Mouse (Mus musculus) liver, embryonic 14.5 days (tissue): ENCODE data around the gene Rab3il1. TPM values are rescaled to one million over a fixed set of nuclear protein-coding genes. Genes with fewer than 3 reads are reported as not detected.
A peak's percentile ranks its signal among the peaks of the same experiment; 100 is the strongest.

Experiments
- ATAC-seq: fragments of 200-750 bp; cut with Nextera tagmentation; 2 replicates; pipeline ENCODE4 v1.8.0; 2017; ENCODE audit warnings: moderate number of reproducible peaks, mild to moderate bottlenecking, moderate library complexity; ENCODE audit not compliant: insufficient read depth
- DNase-seq, 3 experiments: peaks; one replicate each; pipeline ENCODE4 v3.0.0-alpha.2; 2012 to 2013; ENCODE audit warnings: low read depth in 3 of 3, low spot score in 3 of 3
- H3K27ac ChIP-seq: fragments of 300-500 bp; sonication (generic); 2 replicates; pipeline ENCODE4 v1.5.1; 2014; ENCODE audit warnings: moderate library complexity, mild to moderate bottlenecking, control low read depth, inconsistent platforms
- H3K27me3 ChIP-seq: fragments of 300-500 bp; sonication (generic); 2 replicates; pipeline ENCODE4 v1.6.1; 2014; ENCODE audit warnings: mild to moderate bottlenecking, low read length, moderate library complexity; ENCODE audit not compliant: control insufficient read depth, insufficient read depth
- H3K36me3 ChIP-seq: fragments of 300-500 bp; sonication (generic); replicated peaks from 2 replicates; pipeline ENCODE4 v1.6.1; 2014; ENCODE audit warnings: low read depth; ENCODE audit not compliant: control insufficient read depth, insufficient read depth
- H3K4me1 ChIP-seq, 2 experiments: fragments of 200-500 bp in 1 of 2; fragments of 300-500 bp in 1 of 2; sonication (generic) in 1 of 2; replicated peaks; 2 replicates each; pipeline ENCODE4 v1.6.1; 2012 to 2014; ENCODE audit warnings: antibody characterized with exemption in 1 of 2, inconsistent platforms in 1 of 2, low read length in 1 of 2; ENCODE audit not compliant: control insufficient read depth in 2 of 2, insufficient read depth in 2 of 2
- H3K4me2 ChIP-seq: fragments of 300-500 bp; sonication (generic); 2 replicates; pipeline ENCODE4 v1.6.1; 2014; ENCODE audit warnings: low read depth, mild to moderate bottlenecking, control low read depth, moderate library complexity
- H3K4me3 ChIP-seq, 2 experiments: fragments of 200-500 bp in 1 of 2; fragments of 300-500 bp in 1 of 2; sonication (generic) in 1 of 2; 2 replicates each; pipeline ENCODE4 v1.5.1; 2012 to 2014; ENCODE audit warnings: low read depth in 2 of 2, low read length in 2 of 2, mild to moderate bottlenecking in 2 of 2, control low read depth in 1 of 2, inconsistent platforms in 1 of 2, moderate library complexity in 1 of 2; ENCODE audit not compliant: insufficient read depth in 1 of 2
- H3K9ac ChIP-seq: fragments of 300-500 bp; sonication (generic); replicated peaks from 2 replicates; pipeline ENCODE4 v1.6.1; 2014; ENCODE audit warnings: mild to moderate bottlenecking, control low read depth, moderate library complexity
- H3K9me3 ChIP-seq: fragments of 300-500 bp; sonication (generic); 2 replicates; pipeline ENCODE4 v1.6.1; 2016; ENCODE audit warnings: low read length, mixed read lengths; ENCODE audit not compliant: control insufficient read depth
- CTCF ChIP-seq: IDR thresholded peaks from 2 replicates; pipeline ENCODE4 v1.5.1; 2016; ENCODE audit warnings: antibody characterized with exemption, low read depth, control low read depth
- EP300 ChIP-seq: IDR thresholded peaks from 2 replicates; pipeline ENCODE4 v1.6.1; 2016; ENCODE audit warnings: antibody characterized with exemption, low read depth
- WGBS: fragments of 180-500 bp; shearing (Covaris S2); extraction: QIAGEN DNeasy Blood & Tissue Kit; methylation state at CpG from one replicate; pipeline ENCODE4 v1.1.7; 2014; ENCODE audit not compliant: insufficient replicate concordance; 5-methylcytosine and 5-hydroxymethylcytosine counted together
- polyA plus RNA-seq, 2 experiments: library from polyadenylated mRNA; depleted of rRNA in 1 of 2; stranded (reverse) in 1 of 2; unstranded in 1 of 2; fragments of >200 nt; fragmentation: Nextera tagmentation in 1 of 2; extraction: Ambion mirVana in 1 of 2; gene quantifications; 2 replicates each; pipeline versions ENCODE4 v1.2.1 to v1.2.3; 2012 to 2014

The Rab3il1 gene
- polyA plus RNA-seq, 2 experiments: 122 to 240 TPM

DNA sequence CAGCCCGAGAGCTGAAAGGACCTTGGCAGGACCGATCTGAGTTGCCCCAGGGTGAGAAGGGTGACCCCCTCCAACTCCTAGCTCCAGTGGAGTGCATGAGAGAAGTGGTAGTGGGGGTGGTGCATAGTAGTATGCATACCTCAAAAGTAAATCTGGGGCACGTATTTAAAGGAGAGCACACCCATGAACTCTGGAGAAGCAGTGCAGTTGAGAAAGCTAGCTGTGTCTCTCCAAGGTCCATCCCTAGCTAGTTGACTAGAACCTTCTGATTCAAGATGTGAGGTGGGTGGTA is 17.0 kb downstream of the Rab3il1 start:
- H3K27ac ChIP-seq: peak overlapping the region; percentile 40
- WGBS: 5% methylated on average over 3 of the region's 3 CpGs
- no peak for ATAC-seq
- peak overlapping the region; percentile 61 to 96 for H3K4me3 ChIP-seq
- no peak for DNase-seq
- peak overlapping the region; percentile 100 for H3K4me2 ChIP-seq
- peaks cover 35 to 71% of the 10 kb centered on the region in 2 experiments for H3K4me1 ChIP-seq
- peaks cover 37% of the 10 kb centered on the region for H3K36me3 ChIP-seq
- H3K9ac ChIP-seq: peak overlapping the region; percentile 69
- TF ChIP-seq EP300: no peak
- no peak for TF ChIP-seq CTCF
- no peaks in the 10 kb centered on the region for H3K27me3 ChIP-seq
- H3K9me3 ChIP-seq: no peaks in the 10 kb centered on the region

DNA sequence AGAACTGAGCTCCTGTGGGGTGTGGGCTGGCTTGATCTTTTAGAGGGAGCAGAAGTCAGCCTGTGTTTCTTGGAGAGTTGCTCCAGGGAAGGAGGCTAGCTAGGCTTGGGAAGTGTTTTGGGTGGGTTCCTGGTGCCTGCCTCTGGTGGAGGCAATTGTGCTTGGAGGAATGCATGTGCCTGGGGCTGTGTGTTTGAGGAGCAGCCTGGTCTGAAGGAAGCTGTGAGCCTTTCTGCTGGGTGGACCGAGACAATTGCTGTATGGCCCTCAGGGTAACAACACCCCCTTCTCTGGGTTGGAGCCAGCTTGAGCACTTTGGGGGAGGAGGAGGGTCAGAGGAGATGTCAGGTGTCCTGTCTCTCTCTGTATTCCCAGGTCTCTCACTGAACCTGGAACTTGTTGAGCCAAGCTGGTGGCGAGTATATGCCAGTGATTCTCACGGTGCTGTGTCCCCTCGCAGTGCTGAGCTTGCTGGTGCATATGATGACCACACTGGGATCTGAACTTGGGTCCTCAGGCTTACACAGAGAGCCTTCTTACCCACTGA is 17.8 kb downstream of the Rab3il1 start:
- Histone ChIP-seq H3K36me3 (peaks cover 45% of the 10 kb centered on the region), H3K27ac (no peak overlapping the region), H3K9me3 (no peaks in the 10 kb centered on the region), H3K4me3 (peak overlapping the region; percentile 61 to 96), H3K4me2 (peak overlapping the region; percentile 100), H3K9ac (peak overlapping the region; percentile 69), H3K4me1 (peaks cover 27 to 68% of the 10 kb centered on the region in 2 experiments), H3K27me3 (no peaks in the 10 kb centered on the region)
- ATAC-seq (no peak), DNase-seq (no peak)
- TF ChIP-seq CTCF (no peak), EP300 (no peak)
- 73% methylated on average over 4 of the region's 4 CpGs for whole genome bisulfite sequencing

DNA sequence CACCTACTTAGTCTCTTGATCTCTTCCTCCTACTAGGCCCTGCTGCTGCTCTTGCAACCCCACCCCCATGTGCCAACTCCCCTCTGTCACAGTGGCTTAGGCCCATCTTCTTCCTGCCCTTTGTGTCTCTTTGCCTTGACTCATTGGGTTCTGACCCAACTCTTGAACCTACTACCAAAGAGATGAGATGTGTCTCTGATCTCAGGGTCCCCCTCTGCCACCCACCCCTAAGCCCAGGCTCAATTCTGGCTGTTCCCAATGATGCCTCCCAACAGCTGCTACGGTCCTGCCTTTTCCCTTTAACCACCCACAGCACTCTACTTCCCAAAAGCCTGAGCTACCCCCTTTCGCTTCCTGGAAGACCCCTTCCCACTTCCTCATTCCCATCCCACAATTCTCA is 20.5 kb downstream of the Rab3il1 start:
- H3K27ac ChIP-seq: no peak overlapping the region
- H3K36me3 ChIP-seq: peaks cover 67% of the 10 kb centered on the region

DNA sequence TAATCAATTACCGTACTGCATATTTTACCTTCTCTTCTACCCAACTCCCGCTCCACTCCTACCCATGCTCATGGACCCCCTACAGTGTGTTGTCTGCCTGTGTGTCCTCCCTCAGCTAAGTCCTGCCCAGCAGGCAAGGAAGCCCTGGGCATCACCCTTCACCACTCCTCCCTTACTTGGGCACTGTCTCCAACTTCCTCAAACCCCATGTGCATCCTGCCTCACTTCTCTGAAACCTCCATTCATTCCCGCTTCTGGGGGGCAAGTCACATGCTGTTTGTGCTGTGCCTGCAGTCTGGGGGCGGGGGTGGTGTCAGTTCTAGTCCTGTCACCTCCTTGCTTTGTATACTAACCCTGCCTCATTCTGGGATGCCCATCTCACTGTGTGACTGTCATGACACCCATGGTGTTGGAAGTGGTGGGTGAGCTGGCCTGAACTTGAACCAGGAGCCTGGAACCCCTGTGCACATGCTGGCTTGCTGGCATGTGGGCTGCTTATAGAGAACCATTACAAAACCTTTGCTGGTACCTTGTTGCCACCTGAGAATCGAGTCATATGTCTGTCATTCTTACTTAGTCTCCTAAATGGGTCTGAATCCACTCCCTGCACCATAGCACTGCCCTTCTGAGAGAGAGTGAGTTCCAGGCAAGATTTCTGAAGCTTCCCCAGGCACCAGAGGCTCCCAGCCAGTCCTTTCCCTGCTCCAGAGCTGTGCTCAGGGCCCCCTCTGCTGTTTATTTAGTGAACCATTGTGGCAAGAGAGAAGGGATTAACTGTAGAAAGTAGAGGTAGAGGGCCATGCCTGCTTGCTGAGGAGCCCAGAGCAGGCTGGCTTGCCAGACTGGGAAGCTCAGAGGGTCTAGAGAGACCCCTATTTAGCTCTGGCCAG is 21.2 kb downstream of the Rab3il1 start:
- no peaks in the 10 kb centered on the region for H3K9me3 ChIP-seq
- no peaks in the 10 kb centered on the region for H3K27me3 ChIP-seq
- peaks cover 24 to 57% of the 10 kb centered on the region in 2 experiments for H3K4me1 ChIP-seq
- DNase-seq (no peak), ATAC-seq (no peak)
- TF ChIP-seq CTCF: peak; percentile 64
- TF ChIP-seq EP300: no peak
- WGBS: 71% methylated on average over 5 of the region's 5 CpGs
- H3K27ac ChIP-seq: no peak overlapping the region
- no peak overlapping the region; the same call in 1 of the 2 replicates for H3K9ac ChIP-seq
- H3K4me2 ChIP-seq: peak overlapping the region; percentile 16; the same call in 1 of the 2 replicates
- no peak overlapping the region for H3K4me3 ChIP-seq
- peaks cover 74% of the 10 kb centered on the region for H3K36me3 ChIP-seq

More for the DNA sequence above, 20.5 kb downstream of the Rab3il1 start:
- Histone ChIP-seq H3K27me3 (no peaks in the 10 kb centered on the region), H3K9ac (no peak overlapping the region), H3K4me1 (peaks cover 24 to 64% of the 10 kb centered on the region in 2 experiments), H3K4me2 (no peak overlapping the region), H3K9me3 (no peaks in the 10 kb centered on the region), H3K4me3 (no peak overlapping the region)
- ATAC-seq (no peak), DNase-seq (no peak)
- 70% methylated on average over 2 of the region's 2 CpGs for WGBS
- TF ChIP-seq EP300: no peak
- no peak for TF ChIP-seq CTCF

DNA sequence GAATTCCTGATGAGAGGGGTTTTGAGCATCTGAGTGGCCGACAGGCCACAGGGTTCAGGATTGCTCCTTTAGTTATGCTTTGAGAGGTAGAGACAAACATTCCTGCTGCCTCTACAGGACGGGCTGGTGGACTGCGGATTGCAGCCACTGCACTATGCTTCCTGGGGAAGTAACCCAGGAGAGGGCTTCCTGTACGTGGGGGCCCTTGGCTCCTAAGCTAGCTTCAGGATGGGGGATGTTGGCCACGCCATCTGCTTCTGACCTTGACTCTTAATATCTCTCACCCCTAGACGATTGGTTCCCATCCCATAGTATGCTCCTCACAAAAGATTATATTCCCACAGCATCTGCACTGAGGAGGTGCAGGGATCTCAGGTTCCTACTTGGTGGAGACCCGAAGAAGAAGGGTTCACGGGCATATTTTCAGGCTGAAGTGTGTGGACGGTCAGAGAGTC is 21.9 kb downstream of the Rab3il1 start:
- H3K27me3 ChIP-seq: no peaks in the 10 kb centered on the region
- no peak for ATAC-seq
- H3K4me3 ChIP-seq: no peak overlapping the region
- DNase-seq: no peak
- peaks cover 79% of the 10 kb centered on the region for H3K36me3 ChIP-seq
- H3K4me2 ChIP-seq: peak overlapping the region; percentile 16; the same call in 1 of the 2 replicates
- no peak overlapping the region for H3K9ac ChIP-seq
- no peak overlapping the region for H3K27ac ChIP-seq
- no peak for TF ChIP-seq EP300
- TF ChIP-seq CTCF: no peak
- peaks cover 23 to 55% of the 10 kb centered on the region in 2 experiments for H3K4me1 ChIP-seq
- H3K9me3 ChIP-seq: no peaks in the 10 kb centered on the region
- 39% methylated on average over 9 of the region's 9 CpGs for WGBS
